Mouse (Mus musculus): ENCODE measurements around the gene Cyp17a1. TPM values are rescaled to one million over a fixed set of nuclear protein-coding genes. Genes with fewer than 3 reads are reported as not detected.

Gene Cyp17a1
- polyA plus RNA-seq, 1 experiment: not detected

- H3K9me3 ChIP-seq: no peaks in the 10 kb centered on the region
- peaks cover 70% of the 10 kb centered on the region for H3K4me1 ChIP-seq
- TF ChIP-seq GATA1 (IDR thresholded peaks at IDR 0.05; ENCODE audit: borderline replicate concordance, low read length) (no peak), FLI1 (IDR thresholded peaks at IDR 0.05; ENCODE audit: low read length) (no peak)
- H3K27me3 ChIP-seq (replicated peaks): no peaks in the 10 kb centered on the region
- no peak overlapping the region for H3K4me3 ChIP-seq (replicated peaks)
- H3K36me3 ChIP-seq (replicated peaks; ENCODE audit: low read length): peaks cover 99% of the 10 kb centered on the region
Observed at GRCm38 (mm10) chr19:46644793-46645602, 28.0 kb downstream of the Cyp17a1 start.

GRCm38 (mm10) chr19:46644343-46644792, 28.6 kb downstream of the Cyp17a1 start:
- H3K9me3 ChIP-seq: no peaks in the 10 kb centered on the region
- TF ChIP-seq GATA1 (IDR thresholded peaks at IDR 0.05; ENCODE audit: borderline replicate concordance, low read length) (no peak), FLI1 (IDR thresholded peaks at IDR 0.05; ENCODE audit: low read length) (no peak)
- H3K4me1 ChIP-seq: peaks cover 74% of the 10 kb centered on the region
- no peak overlapping the region for H3K4me3 ChIP-seq (replicated peaks)
- no peaks in the 10 kb centered on the region for H3K27me3 ChIP-seq (replicated peaks)
- H3K36me3 ChIP-seq (replicated peaks; ENCODE audit: low read length): peaks cover 99% of the 10 kb centered on the region

GRCm38 (mm10) chr19:46643236-46643635, 29.7 kb downstream of the Cyp17a1 start:
- Histone ChIP-seq H3K9me3 (no peaks in the 10 kb centered on the region), H3K4me3 (replicated peaks) (peak overlapping the region; percentile 12), H3K36me3 (replicated peaks; ENCODE audit: low read length) (peaks cover 99% of the 10 kb centered on the region), H3K27me3 (replicated peaks) (no peaks in the 10 kb centered on the region), H3K4me1 (peaks cover 84% of the 10 kb centered on the region)
- TF ChIP-seq GATA1 (IDR thresholded peaks at IDR 0.05; ENCODE audit: borderline replicate concordance, low read length): no peak
- no peak for TF ChIP-seq FLI1 (IDR thresholded peaks at IDR 0.05; ENCODE audit: low read length)

- no peak overlapping the region for H3K4me3 ChIP-seq (replicated peaks)
- no peaks in the 10 kb centered on the region for H3K9me3 ChIP-seq
- TF ChIP-seq FLI1 (IDR thresholded peaks at IDR 0.05; ENCODE audit: low read length) (no peak), GATA1 (IDR thresholded peaks at IDR 0.05; ENCODE audit: borderline replicate concordance, low read length) (no peak)
- H3K27me3 ChIP-seq (replicated peaks): no peaks in the 10 kb centered on the region
- peaks cover 79% of the 10 kb centered on the region for H3K4me1 ChIP-seq
- peaks cover 98% of the 10 kb centered on the region for H3K36me3 ChIP-seq (replicated peaks; ENCODE audit: low read length)
Observed at GRCm38 (mm10) chr19:46642136-46642753, 30.7 kb downstream of the Cyp17a1 start.

GRCm38 (mm10) chr19:46641420-46642085, 31.4 kb downstream of the Cyp17a1 start:
- H3K4me1 ChIP-seq: peaks cover 75% of the 10 kb centered on the region
- H3K4me3 ChIP-seq (replicated peaks): no peak overlapping the region
- TF ChIP-seq FLI1 (IDR thresholded peaks at IDR 0.05; ENCODE audit: low read length) (no peak), GATA1 (IDR thresholded peaks at IDR 0.05; ENCODE audit: borderline replicate concordance, low read length) (no peak)
- no peaks in the 10 kb centered on the region for H3K27me3 ChIP-seq (replicated peaks)
- H3K9me3 ChIP-seq: no peaks in the 10 kb centered on the region
- peaks cover 98% of the 10 kb centered on the region for H3K36me3 ChIP-seq (replicated peaks; ENCODE audit: low read length)

- no peaks in the 10 kb centered on the region for H3K27me3 ChIP-seq (replicated peaks)
- no peak for TF ChIP-seq GATA1 (IDR thresholded peaks at IDR 0.05; ENCODE audit: borderline replicate concordance, low read length)
- TF ChIP-seq FLI1 (IDR thresholded peaks at IDR 0.05; ENCODE audit: low read length): no peak
- no peaks in the 10 kb centered on the region for H3K9me3 ChIP-seq
- peaks cover 97% of the 10 kb centered on the region for H3K36me3 ChIP-seq (replicated peaks; ENCODE audit: low read length)
- H3K4me1 ChIP-seq: peaks cover 71% of the 10 kb centered on the region
- no peak overlapping the region for H3K4me3 ChIP-seq (replicated peaks)
Observed at GRCm38 (mm10) chr19:46640780-46641179, 32.2 kb downstream of the Cyp17a1 start.

GRCm38 (mm10) chr19:46639496-46639895, 33.5 kb downstream of the Cyp17a1 start:
- Histone ChIP-seq H3K36me3 (replicated peaks; ENCODE audit: low read length) (peaks cover 95% of the 10 kb centered on the region), H3K4me1 (peaks cover 62% of the 10 kb centered on the region), H3K4me3 (replicated peaks) (no peak overlapping the region), H3K27me3 (replicated peaks) (no peaks in the 10 kb centered on the region), H3K9me3 (no peaks in the 10 kb centered on the region)
- TF ChIP-seq GATA1 (IDR thresholded peaks at IDR 0.05; ENCODE audit: borderline replicate concordance, low read length) (no peak), FLI1 (IDR thresholded peaks at IDR 0.05; ENCODE audit: low read length) (no peak)

- no peaks in the 10 kb centered on the region for H3K27me3 ChIP-seq (replicated peaks)
- H3K9me3 ChIP-seq: no peaks in the 10 kb centered on the region
- TF ChIP-seq GATA1 (IDR thresholded peaks at IDR 0.05; ENCODE audit: borderline replicate concordance, low read length): no peak
- no peak for TF ChIP-seq FLI1 (IDR thresholded peaks at IDR 0.05; ENCODE audit: low read length)
- H3K4me1 ChIP-seq: peaks cover 61% of the 10 kb centered on the region
- no peak overlapping the region for H3K4me3 ChIP-seq (replicated peaks)
- H3K36me3 ChIP-seq (replicated peaks; ENCODE audit: low read length): peaks cover 95% of the 10 kb centered on the region
Observed at GRCm38 (mm10) chr19:46639053-46639452, 33.9 kb downstream of the Cyp17a1 start.

GRCm38 (mm10) chr19:46637598-46637997, 35.4 kb downstream of the Cyp17a1 start:
- H3K36me3 ChIP-seq (replicated peaks; ENCODE audit: low read length): peaks cover 88% of the 10 kb centered on the region
- peaks cover 59% of the 10 kb centered on the region for H3K4me1 ChIP-seq
- no peaks in the 10 kb centered on the region for H3K9me3 ChIP-seq
- TF ChIP-seq FLI1 (IDR thresholded peaks at IDR 0.05; ENCODE audit: low read length) (no peak), GATA1 (IDR thresholded peaks at IDR 0.05; ENCODE audit: borderline replicate concordance, low read length) (no peak)
- no peaks in the 10 kb centered on the region for H3K27me3 ChIP-seq (replicated peaks)
- H3K4me3 ChIP-seq (replicated peaks): no peak overlapping the region
